Mouse (Mus musculus) liver, embryonic 14.5 days (tissue): ENCODE measurements around the gene Atp13a2.

ENCODE experiments used
- CTCF ChIP-seq: IDR thresholded peaks from 2 replicates; pipeline ENCODE4 v1.5.1; 2016; ENCODE audit warnings: antibody characterized with exemption, low read depth, control low read depth
- EP300 ChIP-seq: IDR thresholded peaks from 2 replicates; pipeline ENCODE4 v1.6.1; 2016; ENCODE audit warnings: antibody characterized with exemption, low read depth

- TF ChIP-seq EP300 (no peak), CTCF (no peak)
Observed at GRCm38 (mm10) chr4:140971691-140972090, 15.0 kb upstream of the Atp13a2 start.
